Mouse (Mus musculus) MEL (cell line): ENCODE measurements around the gene Ahcyl1. TPM values are rescaled to one million over a fixed set of nuclear protein-coding genes. Genes with fewer than 3 reads are reported as not detected.

ENCODE experiments used
- DNase-seq: peaks from one replicate; pipeline ENCODE4 v3.0.0; 2011; ENCODE audit warnings: low read depth, low spot score
- H3K27ac ChIP-seq: 2 replicates; pipeline ENCODE4 v1.5.1; 2012; ENCODE audit warnings: low read depth, mild to moderate bottlenecking, control low read depth, low read length, moderate library complexity; ENCODE audit not compliant: control insufficient read depth
- H3K27me3 ChIP-seq, 2 experiments: fragments of 150-350 bp in 1 of 2; sonication (generic) in 1 of 2; 2 replicates each; pipeline ENCODE4 v1.6.1; 2012; ENCODE audit warnings: low read length in 2 of 2, mild to moderate bottlenecking in 2 of 2, improper control_type of control experiment in 1 of 2, moderate library complexity in 1 of 2; ENCODE audit not compliant: insufficient read depth in 2 of 2, control insufficient read depth in 1 of 2
- H3K36me3 ChIP-seq, 2 experiments: 2 replicates each; pipeline ENCODE4 v1.6.1; 2012 to 2014; ENCODE audit warnings: low read length in 2 of 2, improper control_type of control experiment in 1 of 2, inconsistent platforms in 1 of 2, mild to moderate bottlenecking in 1 of 2; ENCODE audit not compliant: insufficient read depth in 2 of 2, control insufficient read depth in 1 of 2
- H3K4me1 ChIP-seq, 2 experiments: fragments of 150-350 bp in 1 of 2; sonication (generic) in 1 of 2; 2 replicates each; pipeline ENCODE4 v1.6.1; 2012; ENCODE audit warnings: low read length in 2 of 2, improper control_type of control experiment in 1 of 2, mild to moderate bottlenecking in 1 of 2; ENCODE audit not compliant: insufficient read depth in 2 of 2, control insufficient read depth in 1 of 2
- H3K4me3 ChIP-seq, 2 experiments: fragments of 150-350 bp in 1 of 2; sonication (generic) in 1 of 2; 2 replicates each; pipeline ENCODE4 v1.5.1; 2012; ENCODE audit warnings: low read depth in 2 of 2, low read length in 2 of 2, mild to moderate bottlenecking in 2 of 2, moderate library complexity in 2 of 2, control low read depth in 1 of 2, improper control_type of control experiment in 1 of 2; ENCODE audit not compliant: control insufficient read depth in 1 of 2, insufficient read depth in 1 of 2
- H3K79me2 ChIP-seq: 2 replicates; pipeline ENCODE4 v1.6.1; 2012; ENCODE audit warnings: mild to moderate bottlenecking, low read length, moderate library complexity; ENCODE audit not compliant: control insufficient read depth, poor library complexity, insufficient read depth
- H3K9ac ChIP-seq: 2 replicates; pipeline ENCODE4 v1.6.1; 2012; ENCODE audit warnings: low read depth, mild to moderate bottlenecking, control low read depth, low read length, moderate library complexity; ENCODE audit not compliant: control insufficient read depth, poor library complexity, severe bottlenecking
- H3K9me3 ChIP-seq: fragments of 150-350 bp; sonication (generic); replicated peaks from 2 replicates; pipeline ENCODE4 v1.6.1; 2012; ENCODE audit warnings: mild to moderate bottlenecking, low read length, improper control_type of control experiment, moderate library complexity; ENCODE audit not compliant: insufficient read depth
- CHD1 ChIP-seq: IDR thresholded peaks from 2 replicates; pipeline ENCODE4 v1.6.1; 2012; ENCODE audit warnings: low read depth, mild to moderate bottlenecking, inconsistent platforms, low read length, improper control_type of control experiment
- CHD2 ChIP-seq: IDR thresholded peaks from 2 replicates; pipeline ENCODE4 v1.6.1; 2011; ENCODE audit warnings: low read length, improper control_type of control experiment
- CTCF ChIP-seq, 3 experiments: IDR thresholded peaks in 2 of 3; conservative IDR thresholded peaks in 1 of 3; 2 replicates each; pipeline ENCODE4 v1.5.1; 2011 to 2012; ENCODE audit warnings: low read length in 3 of 3, low read depth in 2 of 3, mild to moderate bottlenecking in 2 of 3, improper control_type of control experiment in 1 of 3, inconsistent platforms in 1 of 3, mixed read lengths in 1 of 3, moderate library complexity in 1 of 3; ENCODE audit not compliant: control insufficient read depth in 1 of 3, insufficient read depth in 1 of 3, poor library complexity in 1 of 3, severe bottlenecking in 1 of 3
- E2F4 ChIP-seq: IDR thresholded peaks from 2 replicates; pipeline ENCODE4 v1.6.1; 2011; ENCODE audit warnings: low read depth, low read length, improper control_type of control experiment, borderline replicate concordance
- ELF1 ChIP-seq: IDR thresholded peaks from 2 replicates; pipeline ENCODE4 v1.6.1; 2014; ENCODE audit warnings: low read depth, mild to moderate bottlenecking, inconsistent platforms, low read length, improper control_type of control experiment, moderate library complexity
- EP300 ChIP-seq, 2 experiments: IDR thresholded peaks; 2 replicates each; pipeline ENCODE4 v1.6.1; 2011; ENCODE audit warnings: improper control_type of control experiment in 2 of 2, low read length in 2 of 2, low read depth in 1 of 2, mild to moderate bottlenecking in 1 of 2
- ETS1 ChIP-seq: IDR thresholded peaks from 2 replicates; pipeline ENCODE4 v1.6.1; 2012; ENCODE audit warnings: low read depth, mild to moderate bottlenecking, inconsistent platforms, low read length, improper control_type of control experiment, moderate library complexity
- GABPA ChIP-seq: IDR thresholded peaks from 2 replicates; pipeline ENCODE4 v1.6.1; 2012; ENCODE audit warnings: low read depth, mild to moderate bottlenecking, inconsistent platforms, low read length, improper control_type of control experiment, moderate library complexity
- GATA1 ChIP-seq: IDR thresholded peaks from 2 replicates; pipeline ENCODE4 v1.6.1; 2011; ENCODE audit warnings: low read depth, low read length, improper control_type of control experiment
- JUND ChIP-seq: IDR thresholded peaks from 2 replicates; pipeline ENCODE4 v1.6.1; 2011; ENCODE audit warnings: low read depth, mild to moderate bottlenecking, improper control_type of control experiment, low read length
- KAT2A ChIP-seq: conservative IDR thresholded peaks from 2 replicates; pipeline ENCODE4 v1.6.1; 2012; ENCODE audit warnings: low read depth, low read length, improper control_type of control experiment, inconsistent platforms
- MAFK ChIP-seq: IDR thresholded peaks from 2 replicates; pipeline ENCODE4 v1.6.1; 2011; ENCODE audit warnings: low read depth, mild to moderate bottlenecking, low read length, improper control_type of control experiment, borderline replicate concordance
- MAZ ChIP-seq: IDR thresholded peaks from 2 replicates; pipeline ENCODE4 v1.6.1; 2012; ENCODE audit warnings: low read depth, mild to moderate bottlenecking, inconsistent platforms, low read length, improper control_type of control experiment
- MEF2A ChIP-seq: IDR thresholded peaks from 2 replicates; pipeline ENCODE4 v1.6.1; 2014; ENCODE audit warnings: low read depth, mild to moderate bottlenecking, inconsistent platforms, low read length, improper control_type of control experiment; ENCODE audit not compliant: poor library complexity, insufficient replicate concordance, severe bottlenecking; ENCODE audit errors: extremely low read depth
- MXI1 ChIP-seq: IDR thresholded peaks from 2 replicates; pipeline ENCODE4 v1.6.1; 2011; ENCODE audit warnings: mild to moderate bottlenecking, low read depth, low read length, improper control_type of control experiment
- MYB ChIP-seq: IDR thresholded peaks from 2 replicates; pipeline ENCODE4 v1.6.1; 2011; ENCODE audit warnings: mild to moderate bottlenecking, low read depth, low read length, improper control_type of control experiment
- NRF1 ChIP-seq: IDR thresholded peaks from 2 replicates; pipeline ENCODE4 v1.6.1; 2014; ENCODE audit warnings: low read depth, mild to moderate bottlenecking, inconsistent platforms, low read length, improper control_type of control experiment, moderate library complexity; ENCODE audit not compliant: poor library complexity, insufficient read depth, severe bottlenecking
- POLR2A ChIP-seq, 2 experiments: IDR thresholded peaks; 2 replicates each; pipeline ENCODE4 v1.6.1; 2011 to 2012; ENCODE audit warnings: low read length in 2 of 2, mild to moderate bottlenecking in 2 of 2, control low read depth in 1 of 2, improper control_type of control experiment in 1 of 2, low read depth in 1 of 2, moderate library complexity in 1 of 2; ENCODE audit not compliant: control insufficient read depth in 1 of 2, insufficient read depth in 1 of 2, poor library complexity in 1 of 2
- POLR2AphosphoS2 ChIP-seq: IDR thresholded peaks from 2 replicates; pipeline ENCODE4 v1.6.1; 2011; ENCODE audit warnings: low read length, improper control_type of control experiment
- POLR2AphosphoS5 ChIP-seq: IDR thresholded peaks from 2 replicates; pipeline ENCODE4 v1.6.1; 2012; ENCODE audit warnings: low read depth, borderline replicate concordance, mild to moderate bottlenecking, inconsistent platforms, low read length, moderate library complexity, mixed read lengths
- RAD21 ChIP-seq: IDR thresholded peaks from 2 replicates; pipeline ENCODE4 v1.6.1; 2011; ENCODE audit warnings: mild to moderate bottlenecking, low read depth, low read length, improper control_type of control experiment
- SIN3A ChIP-seq: IDR thresholded peaks from 2 replicates; pipeline ENCODE4 v1.6.1; 2012; ENCODE audit warnings: low read length, improper control_type of control experiment, inconsistent platforms
- SMC3 ChIP-seq: IDR thresholded peaks from 2 replicates; pipeline ENCODE4 v1.6.1; 2011; ENCODE audit warnings: low read depth, low read length, improper control_type of control experiment
- TAL1 ChIP-seq: IDR thresholded peaks from 2 replicates; pipeline ENCODE4 v1.6.1; 2012; ENCODE audit warnings: mild to moderate bottlenecking, inconsistent platforms, low read length, moderate library complexity, mixed read lengths
- TBP ChIP-seq: IDR thresholded peaks from 2 replicates; pipeline ENCODE4 v1.8.0; 2011; ENCODE audit warnings: low read depth, low read length, improper control_type of control experiment
- TCF12 ChIP-seq: IDR thresholded peaks from 2 replicates; pipeline ENCODE4 v1.6.1; 2014; ENCODE audit warnings: low read depth, mild to moderate bottlenecking, inconsistent platforms, low read length, improper control_type of control experiment, moderate library complexity
- USF2 ChIP-seq, 2 experiments: IDR thresholded peaks; 2 replicates each; pipeline ENCODE4 v1.6.1; 2011 to 2012; ENCODE audit warnings: improper control_type of control experiment in 2 of 2, low read length in 2 of 2, borderline replicate concordance in 1 of 2, inconsistent platforms in 1 of 2, low read depth in 1 of 2, mild to moderate bottlenecking in 1 of 2; ENCODE audit not compliant: insufficient read depth in 1 of 2
- ZC3H11A ChIP-seq: IDR thresholded peaks from 2 replicates; pipeline ENCODE4 v1.6.1; 2012; ENCODE audit warnings: low read depth, mild to moderate bottlenecking, inconsistent platforms, low read length, improper control_type of control experiment
- ZKSCAN1 ChIP-seq: IDR thresholded peaks from 2 replicates; pipeline ENCODE4 v1.6.1; 2012; ENCODE audit warnings: low read depth, mild to moderate bottlenecking, inconsistent platforms, low read length, improper control_type of control experiment, moderate library complexity
- ZNF384 ChIP-seq: IDR thresholded peaks from 2 replicates; pipeline ENCODE4 v1.6.1; 2012; ENCODE audit warnings: low read depth, mild to moderate bottlenecking, inconsistent platforms, low read length, improper control_type of control experiment
- polyA plus RNA-seq, 2 experiments: library from polyadenylated mRNA; stranded (reverse) in 1 of 2; unstranded in 1 of 2; fragments of >175 nt in 1 of 2; fragments of >200 nt in 1 of 2; gene quantifications; 2 replicates each; pipeline versions ENCODE4 v1.2.1 to v1.2.4; 2012; ENCODE audit warnings: low replicate concordance in 2 of 2, low read depth in 1 of 2; ENCODE audit not compliant: insufficient read length in 2 of 2, insufficient read depth in 1 of 2, missing spikeins in 1 of 2
- total RNA-seq: library from RNA; depleted of rRNA; stranded (reverse); fragments of 300-350 nt; gene quantifications from 2 replicates; pipeline ENCODE4 v1.2.3, GENCODE M21; 2012

Gene Ahcyl1
- total and polyA plus RNA-seq, 3 experiments, result 28.0 to 105 (median 104) TPM

DNA sequence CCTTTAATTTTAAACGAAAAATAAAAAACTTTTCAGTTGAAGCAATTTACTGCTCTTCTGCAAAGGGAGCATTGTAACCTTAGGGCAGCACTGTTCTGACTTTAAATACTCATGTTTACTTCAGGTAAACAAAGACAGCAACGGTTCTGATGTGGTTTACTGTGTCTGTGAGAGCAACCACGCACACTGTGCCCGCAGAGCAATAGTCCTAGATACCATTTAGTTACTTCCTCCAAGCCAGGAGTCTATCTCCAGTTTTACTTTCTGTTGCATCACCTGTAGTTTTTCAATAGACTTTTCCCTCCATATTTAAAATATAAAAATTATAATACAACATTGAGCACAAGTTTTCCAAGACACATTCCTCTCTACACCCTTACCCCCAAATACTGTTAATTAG, 25.9 kb downstream of the Ahcyl1 start:
- H3K4me1 ChIP-seq, result peaks cover 3 to 13% of the 10 kb centered on the region in 2 experiments; a peak in 3 of 4 replicates
- H3K27ac ChIP-seq, result peak overlapping the region; percentile 47
- DNase-seq, result peak; percentile 46
- H3K4me3 ChIP-seq, result no peak overlapping the region
- H3K27me3 ChIP-seq, result no peaks in the 10 kb centered on the region
- H3K36me3 ChIP-seq, result peaks cover 19 to 45% of the 10 kb centered on the region in 2 experiments
- TF ChIP-seq TAL1 (no peak), ZKSCAN1 (no peak), SIN3A (0 out of 2 replicates have a peak, but pooled peaks have one; percentile 36), ETS1 (peak; percentile 51; the same call in 1 of the 2 replicates), TBP (no peak), POLR2AphosphoS2 (no peak), POLR2A (IDR thresholded peaks at IDR 0.05; ENCODE audit: control insufficient read depth in 1 of 2, insufficient read depth in 1 of 2, low read depth in 1 of 2, low read length in 2 of 2, poor library complexity in 1 of 2) (no peak), CHD2 (no peak), MXI1 (no peak), TCF12 (peak; percentile 33; the same call in 1 of the 2 replicates), POLR2AphosphoS5 (no peak), EP300 (IDR thresholded peaks at IDR 0.05; ENCODE audit: low read depth in 1 of 2, low read length in 2 of 2) (peak in 1 of 2 experiments; percentile 67; a peak in 1 of 4 replicates), RAD21 (no peak), ZNF384 (no peak), NRF1 (no peak), CHD1 (no peak), MAZ (no peak), MYB (no peak), ZC3H11A (no peak), USF2 (IDR thresholded peaks at IDR 0.05; ENCODE audit: borderline replicate concordance in 1 of 2, insufficient read depth in 1 of 2, low read depth in 1 of 2, low read length in 2 of 2) (no peak), SMC3 (no peak)
- TF ChIP-seq, all 39 proteins: peak for 4
- no peaks in the 10 kb centered on the region for H3K9me3 ChIP-seq
- H3K9ac ChIP-seq, result no peak overlapping the region
- H3K79me2 ChIP-seq, result no peaks in the 10 kb centered on the region; the same call in 1 of the 2 replicates

DNA sequence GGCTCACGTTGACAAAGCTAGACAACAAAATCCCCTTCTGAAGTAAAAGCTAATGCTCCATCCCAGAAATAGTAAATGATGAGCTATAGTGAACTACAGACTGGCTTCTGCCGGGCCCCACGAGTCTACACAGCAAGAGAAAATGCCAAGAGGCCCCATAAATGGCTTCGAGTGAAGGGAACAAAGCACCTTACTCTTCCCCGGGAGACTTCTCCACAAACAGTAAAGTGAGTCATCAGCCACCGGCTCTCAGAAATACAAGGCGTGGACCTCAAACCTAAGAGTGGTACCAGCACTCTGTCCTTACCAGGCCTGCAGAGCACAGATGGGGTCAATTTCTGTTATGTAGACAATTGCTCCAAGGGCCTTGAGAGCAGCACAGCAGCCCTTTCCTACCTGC, 27.6 kb downstream of the Ahcyl1 start:
- Histone ChIP-seq H3K9ac (no peak overlapping the region), H3K9me3 (no peaks in the 10 kb centered on the region), H3K4me1 (peaks cover 3 to 13% of the 10 kb centered on the region in 2 experiments; a peak in 3 of 4 replicates), H3K27ac (no peak overlapping the region), H3K27me3 (no peaks in the 10 kb centered on the region), H3K79me2 (no peaks in the 10 kb centered on the region; the same call in 1 of the 2 replicates), H3K4me3 (no peak overlapping the region), H3K36me3 (peaks cover 19 to 50% of the 10 kb centered on the region in 2 experiments)
- TF ChIP-seq MAZ (no peak), ZKSCAN1 (no peak), E2F4 (no peak), ZNF384 (no peak), CTCF (IDR thresholded peaks at IDR 0.05 in 2 of 3, conservative IDR thresholded peaks at IDR 0.05 in 1 of 3; ENCODE audit: control insufficient read depth in 1 of 3, insufficient read depth in 1 of 3, low read depth in 2 of 3, low read length in 3 of 3, poor library complexity in 1 of 3, severe bottlenecking in 1 of 3) (no peak), TCF12 (no peak), EP300 (IDR thresholded peaks at IDR 0.05; ENCODE audit: low read depth in 1 of 2, low read length in 2 of 2) (no peak), SIN3A (no peak), USF2 (IDR thresholded peaks at IDR 0.05; ENCODE audit: borderline replicate concordance in 1 of 2, insufficient read depth in 1 of 2, low read depth in 1 of 2, low read length in 2 of 2) (no peak), ELF1 (no peak), ZC3H11A (no peak), POLR2AphosphoS5 (no peak), GABPA (no peak), JUND (no peak), MEF2A (no peak), GATA1 (no peak), POLR2AphosphoS2 (no peak), KAT2A (no peak), MAFK (no peak)
- no peak for DNase-seq
